Mouse (Mus musculus) thymus, adult 2 months (tissue): ENCODE measurements around the gene Gm28047. TPM values are rescaled to one million over a fixed set of nuclear protein-coding genes. Genes with fewer than 3 reads are reported as not detected.

ENCODE experiments used
- DNase-seq: peaks from one replicate; pipeline ENCODE4 v3.0.0; 2021
- H3K27ac ChIP-seq: fragments of 200-500 bp; 2 replicates; pipeline ENCODE4 v1.5.1; 2012; ENCODE audit warnings: low read length, control low read depth; ENCODE audit not compliant: control insufficient read depth, insufficient read depth
- H3K27me3 ChIP-seq: fragments of 200-500 bp; 2 replicates; pipeline ENCODE4 v1.6.1; 2012; ENCODE audit warnings: mild to moderate bottlenecking, low read length, moderate library complexity, mixed read lengths; ENCODE audit not compliant: control insufficient read depth, insufficient read depth
- H3K36me3 ChIP-seq: fragments of 200-500 bp; 2 replicates; pipeline ENCODE4 v1.6.1; 2012; ENCODE audit warnings: mild to moderate bottlenecking, low read length, moderate library complexity; ENCODE audit not compliant: control insufficient read depth, insufficient read depth
- H3K4me1 ChIP-seq: fragments of 200-500 bp; replicated peaks from 2 replicates; pipeline ENCODE4 v1.6.1; 2012; ENCODE audit warnings: low read length; ENCODE audit not compliant: control insufficient read depth, insufficient read depth
- H3K4me3 ChIP-seq: fragments of 200-500 bp; 2 replicates; pipeline ENCODE4 v1.5.1; 2012; ENCODE audit warnings: mild to moderate bottlenecking, low read length, control low read depth, moderate library complexity; ENCODE audit not compliant: control insufficient read depth, insufficient read depth
- CTCF ChIP-seq: fragments of 200-500 bp; IDR thresholded peaks from 2 replicates; pipeline ENCODE4 v1.5.1; 2012; ENCODE audit warnings: mild to moderate bottlenecking, control low read depth, low read length, moderate library complexity, borderline replicate concordance; ENCODE audit not compliant: control insufficient read depth, poor library complexity, insufficient read depth; ENCODE audit errors: extremely low read depth
- POLR2A ChIP-seq: fragments of 200-500 bp; IDR thresholded peaks from 2 replicates; pipeline ENCODE4 v1.6.1; 2012; ENCODE audit warnings: mild to moderate bottlenecking, low read length, control low read depth, moderate library complexity; ENCODE audit not compliant: control insufficient read depth, poor library complexity, insufficient read depth; ENCODE audit errors: extremely low read depth
- WGBS: fragments of 180-500 bp; shearing (Covaris S2); methylation state at CpG from one replicate; pipeline ENCODE4 v1.1.7; 2018; 5-methylcytosine and 5-hydroxymethylcytosine counted together
- polyA plus RNA-seq: library from polyadenylated mRNA; depleted of rRNA; stranded (reverse); fragments of >200 nt; gene quantifications from 2 replicates; pipeline ENCODE4 v1.2.3, GENCODE M21; 2012; rRNA removed

The Gm28047 gene
- polyA plus RNA-seq, 1 experiment, result not detected

- DNase-seq, result no peak
- WGBS, result 77% methylated on average over 3 of the region's 3 CpGs
- Histone ChIP-seq H3K4me1 (no peaks in the 10 kb centered on the region), H3K27me3 (no peaks in the 10 kb centered on the region), H3K36me3 (peaks cover 94% of the 10 kb centered on the region), H3K27ac (no peak overlapping the region), H3K4me3 (no peak overlapping the region)
- TF ChIP-seq CTCF (no peak), POLR2A (no peak)
Measured at GRCm38 (mm10) chr15:102499370-102499769, 125.5 kb downstream of the Gm28047 start.

- no peak overlapping the region for H3K4me3 ChIP-seq
- no peaks in the 10 kb centered on the region for H3K27me3 ChIP-seq
- no peak for DNase-seq
- WGBS, result 91% methylated on average over 3 of the region's 3 CpGs
- no peak overlapping the region for H3K27ac ChIP-seq
- H3K36me3 ChIP-seq, result peaks cover 99% of the 10 kb centered on the region
- no peaks in the 10 kb centered on the region for H3K4me1 ChIP-seq
- TF ChIP-seq CTCF (no peak), POLR2A (no peak)
Measured at GRCm38 (mm10) chr15:102498322-102498721, 126.5 kb downstream of the Gm28047 start.

GRCm38 (mm10) chr15:102487664-102488063 is 137.2 kb downstream of the Gm28047 start:
- H3K4me1 ChIP-seq, result no peaks in the 10 kb centered on the region
- peaks cover 93% of the 10 kb centered on the region for H3K36me3 ChIP-seq
- H3K27ac ChIP-seq, result no peak overlapping the region
- no peaks in the 10 kb centered on the region for H3K27me3 ChIP-seq
- WGBS, result 94% methylated on average over 1 of the region's 1 CpGs
- TF ChIP-seq POLR2A (no peak), CTCF (no peak)
- DNase-seq, result no peak
- H3K4me3 ChIP-seq, result no peak overlapping the region

GRCm38 (mm10) chr15:102485853-102486252 is 139.0 kb downstream of the Gm28047 start:
- H3K27me3 ChIP-seq, result no peaks in the 10 kb centered on the region
- no peak for DNase-seq
- WGBS, result 97% methylated on average over 12 of the region's 12 CpGs
- no peak overlapping the region for H3K27ac ChIP-seq
- H3K4me3 ChIP-seq, result no peak overlapping the region
- H3K36me3 ChIP-seq, result peaks cover 95% of the 10 kb centered on the region
- H3K4me1 ChIP-seq, result no peaks in the 10 kb centered on the region
- no peak for TF ChIP-seq CTCF
- TF ChIP-seq POLR2A, result no peak

- 97% methylated on average over 3 of the region's 3 CpGs for WGBS
- TF ChIP-seq CTCF (no peak), POLR2A (no peak)
- no peak for DNase-seq
- Histone ChIP-seq H3K4me1 (no peaks in the 10 kb centered on the region), H3K4me3 (no peak overlapping the region), H3K27me3 (no peaks in the 10 kb centered on the region), H3K27ac (no peak overlapping the region), H3K36me3 (peaks cover 92% of the 10 kb centered on the region)
Measured at GRCm38 (mm10) chr15:102483136-102483535, 141.7 kb downstream of the Gm28047 start.

- no peaks in the 10 kb centered on the region for H3K27me3 ChIP-seq
- no peak overlapping the region for H3K27ac ChIP-seq
- H3K36me3 ChIP-seq, result peaks cover 62% of the 10 kb centered on the region
- TF ChIP-seq CTCF, result no peak
- TF ChIP-seq POLR2A, result no peak
- H3K4me3 ChIP-seq, result no peak overlapping the region
- WGBS, result 91% methylated on average over 2 of the region's 2 CpGs
- H3K4me1 ChIP-seq, result no peaks in the 10 kb centered on the region
- DNase-seq, result no peak
Measured at GRCm38 (mm10) chr15:102474520-102474919, 150.3 kb downstream of the Gm28047 start.

Other genes starting within 250 kb of the Gm28047 start
- gene Sp1, start 218.9 kb downstream of the Gm28047 start, polyA plus RNA-seq, result 45.0 and 52.1 TPM in 2 replicates
- gene Amhr2, start 179.7 kb downstream of the Gm28047 start, polyA plus RNA-seq, result 0.65 and 1.7 TPM in 2 replicates
- gene Prr13, start 166.0 kb downstream of the Gm28047 start, polyA plus RNA-seq, result 109 and 123 TPM in 2 replicates
- gene Pcbp2, start 154.5 kb downstream of the Gm28047 start, polyA plus RNA-seq, result 846 and 935 TPM in 2 replicates
- not detected in 2 replicates for gene Gm10337, start 121.3 kb downstream of the Gm28047 start, polyA plus RNA-seq
- gene Map3k12, start 108.0 kb downstream of the Gm28047 start, polyA plus RNA-seq, result 11.3 and 12.7 TPM in 2 replicates
- gene Tarbp2, start 106.9 kb downstream of the Gm28047 start, polyA plus RNA-seq, result 133 and 166 TPM in 2 replicates
- 10.8 and 11.7 TPM in 2 replicates for gene Npff, start 100.1 kb downstream of the Gm28047 start, polyA plus RNA-seq
- 129 and 140 TPM in 2 replicates for gene Atf7, start 397 bp upstream of the Gm28047 start, polyA plus RNA-seq
- gene Atp5g2, start 47.3 kb upstream of the Gm28047 start, polyA plus RNA-seq, result 378 and 434 TPM in 2 replicates
- gene Calcoco1, start 97.1 kb upstream of the Gm28047 start, polyA plus RNA-seq, result 74.7 and 77.5 TPM in 2 replicates